Mouse (Mus musculus): ENCODE results near the gene Ccdc61. TPM values are rescaled to one million over a fixed set of nuclear protein-coding genes. Genes with fewer than 3 reads are reported as not detected.

The Ccdc61 gene
- polyA plus RNA-seq, 1 experiment from 2014 or later, result 23.6 TPM

Other genes starting within 250 kb of the Ccdc61 start
- gene Psg20, start 224.2 kb downstream of the Ccdc61 start, polyA plus RNA-seq (2015; fragmentation: Nextera tagmentation; extraction: Ambion mirVana), result not detected in 2 replicates
- not detected in 2 replicates for gene Psg22, start 192.3 kb downstream of the Ccdc61 start, polyA plus RNA-seq (2015; fragmentation: Nextera tagmentation; extraction: Ambion mirVana)
- gene Psg19, start 111.9 kb downstream of the Ccdc61 start, polyA plus RNA-seq (2015; fragmentation: Nextera tagmentation; extraction: Ambion mirVana), result not detected in 2 replicates
- not detected in 2 replicates for gene Psg17, start 88.8 kb downstream of the Ccdc61 start, polyA plus RNA-seq (2015; fragmentation: Nextera tagmentation; extraction: Ambion mirVana)
- 0.45 and 0.53 TPM in 2 replicates for gene Mill2, start 70.4 kb downstream of the Ccdc61 start, polyA plus RNA-seq (2015; fragmentation: Nextera tagmentation; extraction: Ambion mirVana)
- gene Pglyrp1, start 39.1 kb downstream of the Ccdc61 start, polyA plus RNA-seq (2015; fragmentation: Nextera tagmentation; extraction: Ambion mirVana), result 13.7 TPM in 2 replicates
- gene Nova2, start 15.5 kb upstream of the Ccdc61 start, polyA plus RNA-seq (2015; fragmentation: Nextera tagmentation; extraction: Ambion mirVana), result 14.9 and 15.8 TPM in 2 replicates
- 0.75 and 1.1 TPM in 2 replicates for gene Nanos2, start 77.0 kb upstream of the Ccdc61 start, polyA plus RNA-seq (2015; fragmentation: Nextera tagmentation; extraction: Ambion mirVana)
- gene Mypop, start 80.8 kb upstream of the Ccdc61 start, polyA plus RNA-seq (2015; fragmentation: Nextera tagmentation; extraction: Ambion mirVana), result 4.8 and 5.2 TPM in 2 replicates
- gene Irf2bp1, start 93.6 kb upstream of the Ccdc61 start, polyA plus RNA-seq (2015; fragmentation: Nextera tagmentation; extraction: Ambion mirVana), result 23.4 and 24.6 TPM in 2 replicates
- not detected in 2 replicates for gene Foxa3, start 113.1 kb upstream of the Ccdc61 start, polyA plus RNA-seq (2015; fragmentation: Nextera tagmentation; extraction: Ambion mirVana)
- gene Sympk, start 114.0 kb upstream of the Ccdc61 start, polyA plus RNA-seq (2015; fragmentation: Nextera tagmentation; extraction: Ambion mirVana), result 29.7 and 30.1 TPM in 2 replicates
- gene Rsph6a, start 144.3 kb upstream of the Ccdc61 start, polyA plus RNA-seq (2015; fragmentation: Nextera tagmentation; extraction: Ambion mirVana), result not detected in 2 replicates
- gene Dmwd, start 165.8 kb upstream of the Ccdc61 start, polyA plus RNA-seq (2015; fragmentation: Nextera tagmentation; extraction: Ambion mirVana), result 25.4 and 25.6 TPM in 2 replicates
- 9.4 and 11.6 TPM in 2 replicates for gene Dmpk, start 173.4 kb upstream of the Ccdc61 start, polyA plus RNA-seq (2015; fragmentation: Nextera tagmentation; extraction: Ambion mirVana)
- gene Six5, start 184.2 kb upstream of the Ccdc61 start, polyA plus RNA-seq (2015; fragmentation: Nextera tagmentation; extraction: Ambion mirVana), result 2.4 and 2.8 TPM in 2 replicates
- 2.2 and 3.6 TPM in 2 replicates for gene Gm4969, start 208.0 kb upstream of the Ccdc61 start, polyA plus RNA-seq (2015; fragmentation: Nextera tagmentation; extraction: Ambion mirVana)
- gene Fbxo46, start 209.4 kb upstream of the Ccdc61 start, polyA plus RNA-seq (2015; fragmentation: Nextera tagmentation; extraction: Ambion mirVana), result 18.9 and 20.2 TPM in 2 replicates
- 23.1 and 23.8 TPM in 2 replicates for gene Qpctl, start 238.9 kb upstream of the Ccdc61 start, polyA plus RNA-seq (2015; fragmentation: Nextera tagmentation; extraction: Ambion mirVana)
- gene Snrpd2, start 239.3 kb upstream of the Ccdc61 start, polyA plus RNA-seq (2015; fragmentation: Nextera tagmentation; extraction: Ambion mirVana), result 123 and 128 TPM in 2 replicates

Measured in hindbrain, embryonic 13.5 days (tissue).